Mouse (Mus musculus): ENCODE data around the gene Lsm10.
"Not testable (repeated sequence)": the region's sequence is repeated elsewhere in the genome, so short reads cannot be mapped to it uniquely, and the experiment has no call there.

Lsm10 gene

DNA sequence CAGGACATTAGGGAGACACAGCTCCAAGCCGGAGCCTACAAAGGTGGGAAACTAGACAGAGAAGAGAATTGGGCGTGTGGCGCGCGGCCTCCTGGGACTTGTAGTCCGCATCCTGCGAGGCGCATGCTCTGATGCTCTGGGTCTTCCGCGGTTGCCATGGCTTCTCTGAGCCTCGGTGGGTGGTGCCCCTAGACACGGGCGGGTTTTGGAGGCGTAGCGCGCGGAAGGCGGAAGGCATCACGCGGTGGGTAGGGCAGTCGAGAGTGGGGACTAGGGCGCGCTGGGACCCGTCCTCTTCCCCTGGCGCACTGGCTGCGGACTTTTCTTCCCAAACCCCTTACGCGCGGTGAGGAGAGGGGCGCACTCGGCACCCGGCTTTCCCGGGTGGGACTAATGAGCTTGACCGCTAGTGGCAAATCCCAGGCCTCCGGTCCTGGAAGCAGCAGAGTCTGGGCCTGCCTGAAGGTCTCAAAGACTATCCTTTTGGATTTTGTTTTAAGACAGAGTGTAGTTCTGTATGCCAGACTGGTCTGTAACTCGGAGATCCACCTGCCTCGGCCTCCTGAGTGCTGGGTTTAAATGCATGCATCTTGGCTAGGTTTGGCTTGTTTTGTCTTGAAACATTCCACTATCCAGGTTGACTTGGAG, at the start of gene Lsm10:
Gene Lsm10 (plus strand): TSS at position 160 of the 648 bp plus-strand sequence.
- peak; percentile 92 to 96 for DNase-seq

DNA sequence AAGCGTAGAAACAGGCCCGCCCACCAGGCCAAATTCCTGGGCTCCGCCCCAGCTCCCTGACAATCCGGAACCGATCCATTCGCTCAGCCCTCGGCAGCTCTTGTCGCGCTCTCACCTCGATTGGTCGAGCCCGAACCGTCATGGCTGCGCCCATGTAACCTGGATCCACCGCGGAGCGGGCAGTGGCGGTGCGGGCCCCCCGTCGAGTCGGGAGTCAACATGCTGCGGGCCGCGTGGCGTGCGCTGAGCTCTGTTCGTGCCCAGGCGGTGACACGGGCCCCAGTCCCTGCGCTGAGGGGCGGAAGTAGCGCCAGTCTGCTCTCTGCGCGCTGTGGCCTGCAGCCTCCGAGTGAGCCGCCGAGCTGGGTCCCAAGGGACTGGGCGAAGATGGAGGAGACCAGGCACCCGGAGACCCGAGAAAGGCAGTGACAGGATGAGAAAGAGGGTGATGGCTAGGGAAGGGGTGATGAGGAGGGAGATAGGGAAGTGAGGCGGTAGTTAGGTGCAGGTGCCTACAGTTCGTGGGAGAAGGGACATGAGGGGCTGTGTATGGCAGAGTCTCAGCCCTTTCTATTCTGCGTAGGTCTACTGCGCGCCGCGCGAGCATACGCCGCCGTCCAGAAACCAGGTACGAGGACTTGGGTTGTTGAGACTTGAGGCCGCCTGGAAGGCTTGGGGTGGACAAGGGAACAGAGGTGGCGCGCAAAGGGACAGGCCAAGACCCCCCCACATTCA, 49.4 kb upstream of the Lsm10 start, which contains the start of gene Mrps15:
Gene Mrps15 (plus strand): TSS at position 75 of the 735 bp plus-strand sequence.
- DNase-seq, result peak; percentile 88 to 90

- DNase-seq, result no peak
These were observed 44.8 kb upstream of the Lsm10 start for GRCm38 (mm10) chr4:126051617-126052016.

- no peak for DNase-seq
These were observed 39.0 kb upstream of the Lsm10 start for GRCm38 (mm10) chr4:126057207-126058133.

GRCm38 (mm10) chr4:126058134-126058996, 38.1 kb upstream of the Lsm10 start, which contains the start of gene Oscp1:
TSS of gene Oscp1 (plus strand) at chr4:126058565.
- DNase-seq, result peak; percentile 90 to 92

- no peak for DNase-seq
These were observed 37.4 kb upstream of the Lsm10 start for GRCm38 (mm10) chr4:126058997-126059362.

DNA sequence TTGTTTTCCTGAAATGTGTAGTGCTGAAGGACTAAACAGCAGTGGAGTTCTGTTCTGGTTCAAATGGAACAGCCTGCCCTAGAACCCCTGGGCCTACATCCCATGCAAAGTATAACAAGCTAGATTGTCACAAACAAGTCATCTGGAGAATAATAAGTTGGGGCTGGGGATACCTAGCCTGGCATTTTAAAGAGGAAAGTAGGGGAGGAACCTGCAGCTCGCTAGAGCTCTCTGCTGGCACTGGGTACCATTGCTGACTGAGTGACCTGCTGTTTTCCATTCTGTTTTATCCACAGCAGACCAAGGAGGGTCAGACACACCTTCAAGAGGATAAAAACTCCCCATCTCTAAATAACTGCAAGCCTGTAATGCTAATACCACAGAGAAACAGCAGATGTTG, 33.6 kb upstream of the Lsm10 start:
- peak; percentile 52 to 68 for DNase-seq

DNA sequence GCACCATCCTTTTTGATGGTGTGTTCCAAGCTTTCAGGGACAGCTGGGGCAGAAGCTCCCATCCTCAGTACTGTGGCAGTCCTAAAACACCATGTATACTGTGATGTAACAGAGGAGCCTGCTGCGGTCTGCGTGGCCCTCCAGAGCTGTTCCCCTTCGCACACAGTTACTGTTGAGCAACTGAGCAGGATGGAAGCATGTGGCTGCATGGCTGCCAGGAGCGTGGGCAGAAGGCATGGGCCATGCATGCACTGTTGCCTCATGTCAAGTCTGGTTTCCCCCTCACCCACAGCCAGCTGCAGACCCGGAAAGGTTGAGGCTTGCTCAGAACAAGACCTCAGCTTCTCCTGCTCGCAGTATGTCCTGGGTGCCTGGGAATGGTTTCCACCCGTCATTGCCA, 31.2 kb upstream of the Lsm10 start:
- no peak for DNase-seq

GRCm38 (mm10) chr4:126067401-126068077, 28.9 kb upstream of the Lsm10 start:
- peak; percentile 69 to 75 for DNase-seq

DNA sequence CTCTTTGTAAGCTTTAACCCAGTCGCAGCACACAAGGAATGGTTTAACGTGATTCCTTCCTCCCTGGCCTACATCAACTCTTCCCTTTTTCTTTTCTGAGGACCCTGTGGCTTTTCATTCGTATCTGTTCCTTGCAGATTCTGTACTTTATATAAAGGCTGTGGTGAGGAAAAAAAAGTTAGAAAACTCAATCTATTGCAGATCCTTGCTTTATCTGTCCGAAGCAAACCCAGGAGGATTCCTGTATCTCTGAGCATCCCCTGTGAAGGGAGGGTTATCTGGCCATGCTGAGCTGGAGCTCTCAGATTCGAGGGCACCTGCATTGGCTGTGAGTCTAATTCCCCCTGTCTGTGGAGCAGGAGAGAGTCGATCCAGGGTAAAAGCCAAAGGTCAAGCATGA, 27.6 kb upstream of the Lsm10 start:
- no peak for DNase-seq

DNA sequence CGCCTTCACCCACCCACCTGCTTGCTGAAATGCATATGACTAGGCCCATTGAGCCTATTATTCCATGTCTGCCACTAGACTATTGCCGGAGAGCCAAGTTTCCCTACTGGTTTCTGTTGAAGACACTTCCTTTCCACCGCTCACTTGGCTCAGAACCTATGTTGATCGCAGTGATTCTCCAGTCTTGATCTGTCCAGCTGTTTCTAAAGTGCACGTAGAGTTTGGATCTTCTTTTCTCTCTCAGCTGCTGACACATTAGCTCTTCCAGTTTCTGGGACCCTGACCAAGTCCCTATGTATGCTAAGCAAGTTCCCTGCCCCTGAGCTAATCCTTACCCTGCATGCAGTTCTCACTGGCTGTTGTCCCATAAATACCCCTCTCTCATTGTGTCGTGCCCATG, 18.6 kb upstream of the Lsm10 start:
- DNase-seq, result no peak

- no peak for DNase-seq
These were observed 17.2 kb upstream of the Lsm10 start for GRCm38 (mm10) chr4:126079266-126079665.

DNA sequence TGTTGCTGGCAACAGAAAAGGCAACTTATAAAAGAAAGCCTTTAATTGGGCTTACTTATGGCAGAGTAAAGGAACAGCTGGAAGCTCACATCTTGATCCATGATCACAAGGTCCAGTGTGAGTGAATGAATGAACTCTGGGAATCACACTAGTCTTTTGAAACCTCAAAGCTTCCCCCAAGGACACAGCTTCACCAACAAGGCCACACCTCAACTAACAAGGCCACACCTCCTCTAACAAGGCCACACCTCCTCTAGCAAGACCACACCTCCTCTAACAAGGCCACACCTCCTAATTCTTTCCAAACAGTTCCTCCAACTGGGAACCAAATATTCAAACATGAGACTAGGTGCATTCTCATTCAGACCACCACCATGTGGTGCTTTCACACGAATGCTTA, 14.8 kb upstream of the Lsm10 start:
- DNase-seq, result no peak

DNA sequence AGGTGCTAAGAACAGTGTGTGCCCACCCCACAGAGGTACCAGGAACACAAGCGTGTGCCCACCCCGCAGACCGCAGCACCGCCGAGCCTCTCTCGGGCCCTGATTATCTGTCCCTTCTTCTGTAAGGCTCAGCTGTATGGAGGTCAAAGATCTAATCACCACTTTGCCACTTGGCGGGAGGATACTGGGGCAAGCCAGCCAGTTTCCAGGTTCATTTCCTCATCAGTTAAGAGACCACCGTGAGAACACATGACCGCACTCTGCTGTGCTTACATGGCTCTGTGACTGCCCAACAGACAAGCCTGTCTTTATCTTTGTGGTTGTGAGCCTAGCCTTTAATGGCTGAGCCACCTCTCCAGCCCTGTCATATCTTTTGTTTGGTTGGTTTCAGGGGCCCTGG, 13.4 kb upstream of the Lsm10 start:
- DNase-seq, result no peak

DNA sequence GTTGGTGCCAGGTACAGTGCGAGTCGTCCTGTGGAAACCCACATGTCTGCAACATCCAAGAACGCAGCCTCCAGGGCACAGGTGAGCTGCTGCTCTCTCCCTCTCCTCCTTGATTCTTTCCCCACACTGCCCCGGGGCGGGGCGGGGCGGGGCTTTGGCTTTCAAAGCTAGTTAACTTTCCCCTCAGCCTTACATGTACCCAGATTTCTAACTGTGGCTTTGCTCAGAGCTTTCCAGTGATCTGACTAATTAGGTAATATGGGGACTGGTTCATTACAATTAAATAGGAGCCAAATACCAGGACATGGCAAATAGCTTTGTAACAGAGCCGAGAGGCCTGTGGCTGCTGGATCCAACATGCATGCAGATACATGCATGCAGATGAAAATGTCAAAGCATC, 12.0 kb upstream of the Lsm10 start:
- no peak for DNase-seq

DNA sequence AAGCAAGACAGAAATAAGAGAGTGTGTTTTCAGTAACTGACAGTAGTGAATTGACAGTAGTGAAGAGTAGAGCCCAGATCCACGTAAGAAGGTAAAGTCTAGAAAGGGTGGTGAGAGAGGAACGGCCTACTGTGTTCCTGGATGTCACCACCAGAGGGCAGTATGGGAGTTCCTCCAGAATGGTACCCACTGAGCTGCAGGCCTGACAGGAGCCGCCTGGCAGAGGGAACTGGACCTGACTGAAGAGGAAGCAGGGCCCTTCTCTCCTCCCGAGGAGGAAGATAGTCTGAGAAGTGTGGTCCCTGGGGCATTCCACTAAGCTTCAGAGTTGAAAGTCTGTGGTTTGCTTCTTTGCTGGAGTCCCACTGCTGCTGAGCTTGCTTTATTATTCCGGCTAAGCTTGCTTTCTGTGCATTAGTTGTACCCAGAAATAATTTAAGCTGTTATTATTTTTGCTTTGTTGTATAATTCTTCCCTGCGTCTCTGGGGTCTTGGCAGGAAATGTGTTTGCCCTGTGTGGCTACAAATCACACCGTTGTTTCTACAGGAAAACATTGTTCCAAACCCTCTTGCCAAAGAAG, 10.3 kb upstream of the Lsm10 start:
- peak; percentile 84 to 91 for DNase-seq

- no peak for DNase-seq
These were observed 6.1 kb upstream of the Lsm10 start for GRCm38 (mm10) chr4:126090101-126090847.

GRCm38 (mm10) chr4:126090848-126091124, 5.6 kb upstream of the Lsm10 start:
- no peak for DNase-seq

DNA sequence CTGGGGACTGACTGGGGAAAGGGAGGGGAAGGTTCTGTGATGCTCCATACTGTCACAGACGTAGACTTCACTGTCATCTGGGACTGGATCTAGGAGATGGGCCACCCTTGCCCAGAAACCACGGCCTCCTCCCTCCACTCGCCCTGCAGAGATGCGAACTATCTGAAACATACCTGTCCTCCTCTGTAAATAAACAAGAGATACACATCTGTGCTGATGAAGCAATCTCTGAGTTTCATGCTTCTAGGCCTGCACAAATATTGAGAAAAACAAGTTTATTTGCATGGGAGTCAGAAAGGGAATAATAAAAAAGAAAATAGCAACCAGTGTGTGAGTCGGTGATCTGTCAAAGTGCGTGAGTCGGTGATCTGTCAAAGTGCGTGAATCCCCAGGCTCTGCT, 4.5 kb upstream of the Lsm10 start:
- DNase-seq, result no peak

GRCm38 (mm10) chr4:126095622-126096430, 597 bp upstream of the Lsm10 start:
- not testable (repeated sequence) for DNase-seq
